Mouse (Mus musculus) left cerebral cortex, postnatal 14 days (tissue): ENCODE measurements at regions not wholly inside any gene's neighbourhood (a gene's known extent, or its start where the extent isn't known, plus 50 kb on each side); places are given as distances from the start of the nearest gene placed in this dataset.

Experiments used
- DNase-seq, 2 experiments: peaks; one replicate each; pipeline ENCODE4 v3.0.0; 2021 to 2022; ENCODE audit warnings: low spot score in 2 of 2, mixed read lengths in 1 of 2
- intact Hi-C: fragments of 180-260 bp; cut with DNase I; formaldehyde crosslinking; loops from one replicate; pipeline ENCODE4 v1.15.1; 2025

- intact Hi-C loops, result no loop called here
- DNase-seq, result no peak
Measured at GRCm38 (mm10) chr9:112014796-112015195, 220.9 kb downstream of the Arpp21 start.

GRCm38 (mm10) chr9:111994401-111994800 lies 241.3 kb downstream of the Arpp21 start:
- intact Hi-C loops, result no loop called here
- DNase-seq, result no peak

GRCm38 (mm10) chr9:111993844-111994243 lies 241.9 kb downstream of the Arpp21 start:
- no peak for DNase-seq
- intact Hi-C loops, result no loop called here

DNA sequence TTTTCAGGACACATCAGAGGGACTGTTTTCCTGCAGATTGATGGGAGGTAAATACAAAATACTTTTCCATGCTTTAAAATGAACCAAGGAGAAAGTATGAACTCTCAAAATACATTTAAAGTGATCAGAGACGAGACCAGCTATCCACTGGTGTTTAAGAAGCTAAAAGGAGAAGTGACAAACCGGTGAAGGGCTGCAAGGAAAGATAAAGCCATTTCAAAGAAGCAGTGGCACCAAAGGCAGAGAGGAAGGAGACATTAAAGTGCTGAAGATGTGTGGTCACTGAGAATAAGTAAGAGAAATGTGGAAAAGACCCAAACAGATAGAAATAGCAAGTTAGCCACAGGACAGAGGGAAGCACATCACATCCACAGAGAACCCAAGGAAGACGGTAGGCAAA lies 245.7 kb downstream of the Arpp21 start:
- intact Hi-C loops, result no loop called here
- DNase-seq, result no peak

GRCm38 (mm10) chr9:111963405-111964037 lies 272.2 kb downstream of the Arpp21 start:
- DNase-seq, result no peak
- intact Hi-C loops, result no loop called here

DNA sequence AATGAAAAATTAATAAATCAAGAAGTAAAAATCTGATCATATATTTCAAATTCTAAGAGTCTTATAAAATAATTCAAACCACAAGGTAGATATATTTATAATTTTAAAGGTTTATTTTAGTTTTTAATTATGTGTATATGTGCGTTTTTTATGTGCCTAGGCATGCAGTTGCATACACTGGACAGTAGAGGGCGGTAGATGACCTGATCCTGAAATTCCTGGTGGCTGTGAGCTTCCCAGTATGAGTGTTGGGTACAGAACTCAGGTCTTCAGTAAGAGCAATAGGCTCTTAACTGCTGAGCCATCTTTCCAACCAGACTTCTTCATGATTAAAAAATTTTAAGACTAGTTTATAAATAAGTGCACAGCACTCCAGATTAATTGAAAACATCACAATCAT lies 267.7 kb upstream of the Stac start:
- peak in 1 of 2 experiments; percentile 7 for DNase-seq
- intact Hi-C loops, result no loop called here

DNA sequence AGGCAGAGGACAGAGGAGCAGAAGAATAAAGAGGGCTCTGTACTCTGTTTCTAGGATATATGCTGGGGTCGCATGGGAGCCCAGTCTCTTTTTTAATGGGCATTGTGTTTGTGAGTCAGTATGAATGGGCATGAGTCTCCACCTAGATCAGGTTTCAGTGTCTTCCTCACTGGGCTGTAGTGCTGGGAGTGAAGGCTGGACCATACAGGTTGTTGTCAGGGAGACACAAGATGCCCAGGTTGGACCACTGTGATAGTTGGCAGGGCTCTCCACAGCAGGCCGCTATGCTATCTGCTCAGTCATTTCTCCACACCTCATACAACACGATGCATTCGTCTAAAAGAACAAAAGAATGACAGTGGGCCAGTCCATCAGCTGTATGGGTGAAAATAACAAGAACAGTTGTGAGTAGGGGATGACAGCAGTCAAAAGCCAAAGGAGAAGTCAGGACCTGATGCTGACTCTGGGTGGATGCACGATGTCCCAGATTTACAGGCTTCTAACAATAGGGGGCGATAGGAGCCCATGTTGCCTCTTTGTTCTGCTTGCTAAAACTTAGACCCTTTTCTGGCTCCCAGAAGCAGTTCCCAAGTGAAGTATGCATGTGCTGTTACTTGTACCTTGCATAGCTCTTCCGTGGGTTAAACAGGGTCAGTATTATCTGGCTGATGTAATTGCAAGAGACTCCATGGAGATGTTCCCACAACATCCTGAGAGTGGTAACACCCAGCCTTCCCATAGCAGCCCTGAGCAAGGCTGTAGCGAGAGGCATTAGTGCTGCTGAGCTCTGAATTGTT lies 249.3 kb upstream of the Stac start:
- intact Hi-C loops, result no loop called here
- peak; percentile 62 to 66 for DNase-seq

- intact Hi-C loops, result no loop called here
- DNase-seq, result no peak
Measured at GRCm38 (mm10) chr9:111932455-111932854, 242.3 kb upstream of the Stac start.

- DNase-seq, result peak; percentile 75 to 90
- intact Hi-C loops, result loop anchor here (1.0 to 10.0 kb wide), 3 partner anchors 346 to 1726 kb away; no protein-coding TSS in a partner anchor
Measured at GRCm38 (mm10) chr9:111918275-111918940, 228.3 kb upstream of the Stac start.

DNA sequence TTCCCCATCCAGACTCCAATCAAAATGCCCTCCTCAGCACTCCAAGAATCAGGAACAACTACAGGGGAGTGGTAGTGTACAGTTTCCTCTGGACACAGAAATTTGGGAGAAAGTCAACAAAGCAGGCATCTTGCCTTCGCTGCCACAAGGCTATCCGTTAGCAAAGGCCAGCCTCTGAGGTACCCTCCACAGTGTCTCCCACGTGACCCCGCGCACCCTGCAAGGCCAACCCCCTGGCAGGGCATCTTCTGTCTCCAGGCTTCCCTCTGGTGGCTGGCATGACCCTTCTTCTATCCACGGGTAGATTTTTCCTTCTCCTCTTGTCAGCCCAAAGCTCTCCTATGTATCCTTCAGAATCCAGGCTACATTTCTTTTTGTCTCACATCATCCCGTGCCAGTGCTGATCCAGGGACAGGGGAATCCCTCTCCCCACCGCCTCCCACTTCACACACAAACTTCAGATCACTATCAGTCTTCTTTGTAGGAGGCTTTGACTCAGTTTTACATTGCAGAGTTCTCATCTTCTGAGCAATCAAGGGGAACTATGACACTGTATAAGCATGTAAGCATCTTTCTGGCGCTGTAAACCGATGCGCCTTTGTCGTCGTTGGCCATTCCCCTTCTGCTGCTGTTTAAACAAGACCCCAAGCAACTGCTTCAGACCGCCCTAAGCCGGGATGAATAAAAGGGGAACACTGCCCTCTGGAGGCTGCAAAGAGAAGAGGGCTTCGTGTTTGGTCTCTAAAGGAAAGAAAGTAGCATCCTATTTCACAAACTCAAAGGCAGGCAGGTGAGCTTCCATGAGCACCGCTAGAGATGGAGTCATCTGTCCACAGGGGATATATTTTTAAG lies 226.8 kb upstream of the Stac start:
- intact Hi-C loops, result loop anchor here (5.0 to 10.0 kb wide), 2 partner anchors 345 to 1728 kb away; no protein-coding TSS in a partner anchor

GRCm38 (mm10) chr9:111908806-111909205 lies 218.7 kb upstream of the Stac start:
- intact Hi-C loops, result no loop called here

More for the DNA sequence above, 226.8 kb upstream of the Stac start:
- peak; percentile 40 to 71 for DNase-seq

DNA sequence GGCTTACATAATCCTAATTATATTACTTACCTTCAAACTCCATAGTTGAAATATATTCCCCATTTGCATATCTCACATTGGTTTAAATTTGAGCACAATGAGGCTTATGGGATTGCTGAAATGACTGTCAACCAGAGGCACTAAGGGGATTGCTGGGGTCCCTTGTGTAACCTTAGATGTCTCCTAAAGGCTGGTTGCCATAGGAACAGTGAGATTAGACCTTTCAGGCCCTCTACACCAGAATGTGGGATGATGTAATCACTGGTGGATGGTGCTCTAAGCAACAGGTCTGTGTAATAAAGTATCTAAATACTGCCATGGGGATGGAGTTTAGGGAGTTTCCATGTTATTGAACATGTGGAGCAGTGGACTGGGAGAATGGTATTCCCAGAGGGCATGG lies 210.0 kb upstream of the Stac start:
- intact Hi-C loops, result no loop called here

More at GRCm38 (mm10) chr9:111908806-111909205, 218.7 kb upstream of the Stac start:
- no peak for DNase-seq

GRCm38 (mm10) chr9:111897626-111898025 lies 207.5 kb upstream of the Stac start:
- intact Hi-C loops, result no loop called here
- DNase-seq, result peak; percentile 15 to 58

More for the DNA sequence above, 210.0 kb upstream of the Stac start:
- no peak for DNase-seq

- intact Hi-C loops, result no loop called here
Measured at GRCm38 (mm10) chr9:111879710-111880109, 189.6 kb upstream of the Stac start.

GRCm38 (mm10) chr9:111876846-111877245 lies 186.7 kb upstream of the Stac start:
- intact Hi-C loops, result no loop called here
- no peak for DNase-seq

More at GRCm38 (mm10) chr9:111879710-111880109, 189.6 kb upstream of the Stac start:
- DNase-seq, result no peak

- DNase-seq, result no peak
- intact Hi-C loops, result no loop called here
Measured at GRCm38 (mm10) chr9:111870466-111870865, 180.3 kb upstream of the Stac start.

DNA sequence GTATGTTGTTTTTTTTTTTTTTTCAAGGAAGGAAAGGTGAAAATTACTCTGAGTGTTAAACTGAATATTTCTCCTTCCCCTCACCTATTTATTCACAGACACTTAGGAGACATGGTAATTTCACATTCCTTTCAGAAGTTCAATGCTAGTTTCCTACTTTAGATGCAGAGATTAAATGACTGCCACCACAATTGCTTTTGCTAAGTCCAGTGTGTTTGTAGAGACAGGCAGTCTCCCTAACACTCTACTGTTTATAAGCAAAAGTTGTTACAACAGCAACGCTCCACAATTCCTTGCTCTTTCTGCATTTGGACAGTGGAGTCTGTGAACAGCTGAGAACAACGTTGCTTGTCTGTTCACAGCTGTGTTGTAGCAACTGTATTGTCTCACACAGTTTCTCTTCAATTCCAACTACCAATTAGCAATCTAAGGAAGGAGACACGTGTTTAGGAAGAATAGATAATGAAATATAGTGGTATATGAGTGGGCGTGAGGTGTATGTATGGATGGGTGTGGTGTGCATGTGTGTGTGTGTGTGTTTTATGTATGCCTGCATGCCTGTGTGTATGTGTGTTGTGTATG lies 179.7 kb upstream of the Stac start:
- intact Hi-C loops, result no loop called here
- DNase-seq, result peak in 1 of 2 experiments; percentile 22

- intact Hi-C loops, result no loop called here
- DNase-seq, result no peak
Measured at GRCm38 (mm10) chr9:111858051-111858450, 167.9 kb upstream of the Stac start.

DNA sequence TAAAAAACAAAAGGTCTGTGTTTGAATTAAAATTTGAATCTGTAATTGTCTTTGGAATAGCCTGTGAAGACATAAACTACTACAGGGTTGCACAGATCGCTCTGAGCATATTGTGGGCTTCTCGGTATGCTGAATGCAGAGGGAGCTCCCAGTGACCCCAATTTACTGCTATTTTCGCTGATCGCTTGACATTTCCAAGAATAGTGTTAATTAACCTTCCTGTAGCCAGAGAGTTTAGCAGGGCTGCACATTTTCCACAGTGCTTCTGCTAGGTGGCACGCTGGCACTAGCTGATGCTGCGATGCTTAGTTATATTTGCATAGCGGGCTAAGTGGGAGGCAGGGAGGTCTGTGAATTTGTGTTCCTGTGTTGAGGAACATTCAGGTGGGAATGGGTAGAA lies 164.8 kb upstream of the Stac start:
- no peak for DNase-seq
- intact Hi-C loops, result no loop called here
